11 mouse cellular contexts compared by ENCODE assay signal in the genomic region with DNA sequence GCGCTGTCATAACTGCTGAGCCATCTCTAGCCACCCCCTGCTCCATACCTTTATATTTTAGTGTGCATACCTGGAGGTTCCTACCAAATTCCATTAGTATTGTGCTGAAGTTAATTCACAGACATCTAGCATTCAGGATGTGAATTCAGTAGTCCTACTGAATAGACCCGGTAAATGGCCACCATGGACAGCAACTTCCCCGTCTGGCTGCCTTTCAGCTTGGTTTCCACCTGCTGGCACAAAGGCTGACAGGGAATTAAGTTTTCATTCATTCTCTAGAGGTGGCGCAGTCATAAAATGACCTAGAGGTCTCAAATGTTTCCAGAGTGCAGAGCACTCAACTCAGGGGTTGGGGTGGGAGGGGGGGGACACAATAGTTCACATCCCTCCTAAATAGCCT.
DNase-seq lines count a peak whose midpoint lies in the region; ATAC-seq and TF ChIP-seq lines count a peak whose summit lies in the region.
"Had no signal": no experiment of that assay in that cellular context is flagged by ENCODE, and none has a peak within 500 bp of the region (broad histone marks: within the 10 kb centered on the region; RNA-seq: fewer than 3 reads in every experiment).

No protein-coding gene starts in this region.

- H3K27me3 ChIP-seq in forebrain, embryonic 11.5 days (ENCODE audit: control insufficient read depth, insufficient read depth, low read length) = peaks cover 38% of the 10 kb centered on the region
- peaks cover 44% of the 10 kb centered on the region for H3K27me3 ChIP-seq in forebrain, embryonic 13.5 days
- H3K27me3 ChIP-seq in kidney, embryonic 15.5 days = peaks cover 72% of the 10 kb centered on the region
- peaks cover 34% of the 10 kb centered on the region for H3K27me3 ChIP-seq in myocyte (ENCODE audit: control insufficient read depth, insufficient read depth, insufficient read length)

- H3K4me2 ChIP-seq in forebrain, embryonic 11.5 days (ENCODE audit: low read depth, low read length, severe bottlenecking) = no peak overlapping the region
- H3K4me2 ChIP-seq in forebrain, embryonic 13.5 days = no peak overlapping the region
- H3K4me2 ChIP-seq in kidney, embryonic 15.5 days = no peak overlapping the region
- H3K4me2 ChIP-seq in myocyte (ENCODE audit: low read depth) = no peak overlapping the region
- H3K4me2 ChIP-seq: limb, embryonic 13.5 days; stomach, embryonic 15.5 days had no signal

- peak; percentile 60 for DNase-seq in forebrain, embryonic 11.5 days (ENCODE audit: low spot score)
- peak; percentile 81 to 82 for DNase-seq in kidney, postnatal 4 days
- DNase-seq in R1 (ENCODE audit: low read depth, low spot score) = peak; percentile 61

- H3K4me1 ChIP-seq in forebrain, embryonic 11.5 days (replicated peaks; ENCODE audit: control insufficient read depth, insufficient read depth, low read length) = peaks cover 5% of the 10 kb centered on the region; the same call in 1 of the 2 replicates
- H3K4me1 ChIP-seq in forebrain, embryonic 13.5 days = peaks cover 15% of the 10 kb centered on the region
- peaks cover 12% of the 10 kb centered on the region for H3K4me1 ChIP-seq in kidney, embryonic 15.5 days

- WGBS in forebrain, embryonic 11.5 days = 17% methylated on average over 4 of the region's 4 CpGs
- WGBS in forebrain, embryonic 13.5 days = 17% methylated on average over 4 of the region's 4 CpGs
- 14% methylated on average over 4 of the region's 4 CpGs for WGBS in kidney, embryonic 15.5 days

- no peak overlapping the region for H3ac ChIP-seq in myocyte (ENCODE audit: control insufficient read depth, insufficient read length)

- no peak overlapping the region for H3K9ac ChIP-seq in forebrain, embryonic 11.5 days (ENCODE audit: low read length)
- no peak overlapping the region for H3K9ac ChIP-seq in forebrain, embryonic 13.5 days
- no peak overlapping the region for H3K9ac ChIP-seq in kidney, embryonic 15.5 days
- H3K9ac ChIP-seq: limb, embryonic 13.5 days; stomach, embryonic 15.5 days had no signal

- H3K36me3 ChIP-seq in forebrain, embryonic 11.5 days (ENCODE audit: control insufficient read depth, insufficient read depth, low read length) = no peaks in the 10 kb centered on the region
- no peaks in the 10 kb centered on the region for H3K36me3 ChIP-seq in forebrain, embryonic 13.5 days (ENCODE audit: poor library complexity, severe bottlenecking)
- H3K36me3 ChIP-seq in kidney, embryonic 15.5 days = no peaks in the 10 kb centered on the region
- H3K36me3 ChIP-seq in myocyte (ENCODE audit: control insufficient read depth, insufficient read depth) = no peaks in the 10 kb centered on the region
- H3K36me3 ChIP-seq: limb, embryonic 13.5 days; stomach, embryonic 15.5 days had no signal

- no peaks in the 10 kb centered on the region for H3K9me3 ChIP-seq in forebrain, embryonic 11.5 days (ENCODE audit: control insufficient read depth, low read length)
- H3K9me3 ChIP-seq in forebrain, embryonic 13.5 days (replicated peaks) = no peaks in the 10 kb centered on the region
- no peaks in the 10 kb centered on the region for H3K9me3 ChIP-seq in kidney, embryonic 15.5 days (replicated peaks)
- H3K9me3 ChIP-seq: limb, embryonic 13.5 days; stomach, embryonic 15.5 days had no signal

- H3K4me3 ChIP-seq in forebrain, embryonic 11.5 days (ENCODE audit: low read depth, low read length) = no peak overlapping the region
- H3K4me3 ChIP-seq in forebrain, embryonic 13.5 days = no peak overlapping the region
- H3K4me3 ChIP-seq in kidney, embryonic 15.5 days (replicated peaks) = no peak overlapping the region
- no peak overlapping the region for H3K4me3 ChIP-seq in myocyte
- H3K4me3 ChIP-seq: limb, embryonic 13.5 days; stomach, embryonic 15.5 days had no signal

- ATAC-seq in forebrain, embryonic 11.5 days (replicated peaks; ENCODE audit: low FRiP score) = no peak
- no peak for ATAC-seq in forebrain, embryonic 13.5 days
- no peak for ATAC-seq in kidney, embryonic 15.5 days (replicated peaks; ENCODE audit: low FRiP score)
- no peak for ATAC-seq in erythroblast, adult 5-6 weeks (replicated peaks; ENCODE audit: low FRiP score, poor library complexity, severe bottlenecking)
- ATAC-seq in frontal cortex, adult (ENCODE audit: low TSS enrichment) = no peak
- ATAC-seq: intestine, postnatal 0 days had no signal

- H3K27ac ChIP-seq in forebrain, embryonic 11.5 days (ENCODE audit: low read depth, low read length) = no peak overlapping the region
- no peak overlapping the region for H3K27ac ChIP-seq in forebrain, embryonic 13.5 days
- H3K27ac ChIP-seq in kidney, embryonic 15.5 days = no peak overlapping the region
- H3K27ac ChIP-seq: limb, embryonic 13.5 days; stomach, embryonic 15.5 days had no signal

- TF ChIP-seq POLR2A in myocyte (IDR thresholded peaks at IDR 0.05; ENCODE audit: insufficient read length, low read depth) = no peak

- H3K79me2 ChIP-seq in myocyte (ENCODE audit: control insufficient read depth, insufficient read depth) = no peaks in the 10 kb centered on the region

TF ChIP-seq in myocyte, 11 proteins besides CTCF, POLR2A, EP300 and RAD21:
- TF ChIP-seq POLR2AphosphoS2 (IDR thresholded peaks at IDR 0.05; ENCODE audit: insufficient read length, low read depth) = no peak
- TF ChIP-seq SRF (IDR thresholded peaks at IDR 0.05; ENCODE audit: control insufficient read depth, insufficient read length, low read depth) = no peak
- TF ChIP-seq USF1 (IDR thresholded peaks at IDR 0.05; ENCODE audit: low read depth) = no peak
- TF ChIP-seq REST (IDR thresholded peaks at IDR 0.05; ENCODE audit: insufficient read depth, insufficient read length) = peak; percentile 82
